8 mouse cellular contexts compared by ENCODE assay signal in genomic region chr1:88301121-88302014, GRCm38 (mm10). TPM values are rescaled to one million over a fixed set of nuclear protein-coding genes. Genes with fewer than 3 reads are reported as not detected.
A peak's percentile ranks its signal among the peaks of the same experiment; 100 is the strongest.
DNase-seq lines count a peak whose midpoint lies in the region; ATAC-seq and TF ChIP-seq lines count a peak whose summit lies in the region.

No protein-coding gene starts in this region.

- TF ChIP-seq EP300 in stomach, postnatal 0 days (optimal IDR thresholded peaks at IDR 0.05): no peak

- H3K9ac ChIP-seq in embryonic facial prominence, embryonic 12.5 days: no peak overlapping the region
- no peak overlapping the region for H3K9ac ChIP-seq in limb, embryonic 15.5 days
- no peak overlapping the region for H3K9ac ChIP-seq in stomach, postnatal 0 days (ENCODE audit: low read length)

- 68% methylated on average over 9 of the region's 9 CpGs for WGBS in embryonic facial prominence, embryonic 12.5 days
- WGBS in limb, embryonic 15.5 days: 66% methylated on average over 9 of the region's 9 CpGs
- WGBS in stomach, postnatal 0 days: 63% methylated on average over 9 of the region's 9 CpGs

- H3K9me3 ChIP-seq in embryonic facial prominence, embryonic 12.5 days: peaks cover 77% of the 10 kb centered on the region
- peaks cover 42% of the 10 kb centered on the region for H3K9me3 ChIP-seq in limb, embryonic 15.5 days
- peaks cover 23% of the 10 kb centered on the region for H3K9me3 ChIP-seq in stomach, postnatal 0 days (ENCODE audit: control insufficient read depth, low read length)

- H3K4me1 ChIP-seq in embryonic facial prominence, embryonic 12.5 days: no peaks in the 10 kb centered on the region
- no peaks in the 10 kb centered on the region for H3K4me1 ChIP-seq in limb, embryonic 15.5 days
- no peaks in the 10 kb centered on the region for H3K4me1 ChIP-seq in stomach, postnatal 0 days (replicated peaks; ENCODE audit: control insufficient read depth, insufficient read depth)

- peak; percentile 61 for DNase-seq in testis, postnatal 10 days (ENCODE audit: low spot score)
- DNase-seq in testis, postnatal 14 days (ENCODE audit: low spot score): no peak
- peak; percentile 45 for DNase-seq in stomach, postnatal 0 days (ENCODE audit: low spot score)
- DNase-seq in gastrocnemius, adult 18-20 months (ENCODE audit: low spot score): no peak
- no peak for DNase-seq in layer of hippocampus, postnatal 10 days (ENCODE audit: low spot score in 2 of 2)
- DNase-seq in adrenal gland, postnatal 36 days: no peak

- TF ChIP-seq CTCF in stomach, postnatal 0 days (IDR thresholded peaks at IDR 0.05; ENCODE audit: low read depth): peak; percentile 72

- no peak overlapping the region for H3K27ac ChIP-seq in embryonic facial prominence, embryonic 12.5 days
- no peak overlapping the region for H3K27ac ChIP-seq in limb, embryonic 15.5 days
- no peak overlapping the region for H3K27ac ChIP-seq in stomach, postnatal 0 days (replicated peaks)

- no peak overlapping the region for H3K4me3 ChIP-seq in embryonic facial prominence, embryonic 12.5 days
- H3K4me3 ChIP-seq in limb, embryonic 15.5 days: no peak overlapping the region
- no peak overlapping the region for H3K4me3 ChIP-seq in stomach, postnatal 0 days (ENCODE audit: low read depth, low read length)

- no peaks in the 10 kb centered on the region for H3K36me3 ChIP-seq in embryonic facial prominence, embryonic 12.5 days
- H3K36me3 ChIP-seq in limb, embryonic 15.5 days: no peaks in the 10 kb centered on the region
- H3K36me3 ChIP-seq in stomach, postnatal 0 days (ENCODE audit: control insufficient read depth, insufficient read depth, low read length): no peaks in the 10 kb centered on the region

- no peak overlapping the region for H3K4me2 ChIP-seq in embryonic facial prominence, embryonic 12.5 days (replicated peaks)
- H3K4me2 ChIP-seq in limb, embryonic 15.5 days: no peak overlapping the region
- H3K4me2 ChIP-seq in stomach, postnatal 0 days (replicated peaks; ENCODE audit: low read depth): no peak overlapping the region

- no peaks in the 10 kb centered on the region for H3K27me3 ChIP-seq in embryonic facial prominence, embryonic 12.5 days
- no peaks in the 10 kb centered on the region for H3K27me3 ChIP-seq in limb, embryonic 15.5 days
- H3K27me3 ChIP-seq in stomach, postnatal 0 days (ENCODE audit: control insufficient read depth, insufficient read depth, low read length): no peaks in the 10 kb centered on the region

- peak; percentile 11; the same call in 1 of the 2 replicates for ATAC-seq in embryonic facial prominence, embryonic 12.5 days (ENCODE audit: insufficient number of reproducible peaks, insufficient read depth, low FRiP score, low TSS enrichment)
- 0 out of 2 replicates have a peak, but pooled peaks have one; percentile 2 for ATAC-seq in limb, embryonic 15.5 days (ENCODE audit: insufficient number of reproducible peaks, low FRiP score, low TSS enrichment, low read depth)
- peak; percentile 18 for ATAC-seq in stomach, postnatal 0 days (ENCODE audit: low FRiP score, low TSS enrichment)

RNA-seq across cellular contexts. Expression of gene Trpm8, which starts 23.9 kb away (rescaled TPM):
- not detected in 2 replicates for polyA plus RNA-seq in embryonic facial prominence, embryonic 12.5 days (2016; fragmentation: Nextera tagmentation; extraction: Ambion mirVana)
- polyA plus RNA-seq in limb, embryonic 15.5 days (2015; fragmentation: Nextera tagmentation; extraction: Ambion mirVana): not detected in 2 replicates
- 0.02 and 0.06 TPM in 2 replicates for polyA plus RNA-seq in stomach, postnatal 0 days (2015; fragmentation: Nextera tagmentation; extraction: Ambion mirVana)
- total RNA-seq in gastrocnemius, adult 18-20 months (2021): not detected
- total RNA-seq in layer of hippocampus, postnatal 10 days (2021): under 1 TPM; 0.51 to 0.71 TPM
- not detected for total RNA-seq in adrenal gland, postnatal 36 days (2021)

RNA-seq across cellular contexts. Expression of gene Hjurp, which starts 23.9 kb away (rescaled TPM):
- 231 and 234 TPM in 2 replicates for polyA plus RNA-seq in embryonic facial prominence, embryonic 12.5 days (2016; fragmentation: Nextera tagmentation; extraction: Ambion mirVana)
- polyA plus RNA-seq in limb, embryonic 15.5 days (2015; fragmentation: Nextera tagmentation; extraction: Ambion mirVana): 161 and 168 TPM in 2 replicates
- polyA plus RNA-seq in stomach, postnatal 0 days (2015; fragmentation: Nextera tagmentation; extraction: Ambion mirVana): 30.0 and 34.1 TPM in 2 replicates
- 1 to 10 TPM; 5.4 to 5.8 TPM for total RNA-seq in gastrocnemius, adult 18-20 months (2021)
- 10 to 100 TPM; 44.8 to 49.1 TPM for total RNA-seq in layer of hippocampus, postnatal 10 days (2021)
- 10 to 100 TPM; 31.0 to 35.9 TPM for total RNA-seq in adrenal gland, postnatal 36 days (2021)

Comparison
In these comparisons a context has a peak if more than half of its experiments do, and no peak if none do; other contexts are left out.
1. DNase-seq: peak in testis, postnatal 10 days (single experiment) and stomach, postnatal 0 days (single experiment); none in testis, postnatal 14 days (single experiment), gastrocnemius, adult 18-20 months (single experiment), layer of hippocampus, postnatal 10 days (0 of 2) and adrenal gland, postnatal 36 days (0 of 2).
2. RNA of gene Hjurp, which starts 23.9 kb away (total RNA-seq): 44.8 to 49.1 TPM in layer of hippocampus, postnatal 10 days and 31.0 to 35.9 TPM in adrenal gland, postnatal 36 days; 5.4 to 5.8 TPM in gastrocnemius, adult 18-20 months; every median in the first group is over 4 times any median in the second.
3. Peak in every context shown above with its lines, with median percentiles within 50 percentile points of each other: ATAC-seq.